Mouse (Mus musculus) ES-E14 (cell line): ENCODE results near the gene Anapc5.

Source experiments
- CHD2 ChIP-seq: IDR thresholded peaks from 2 replicates; pipeline ENCODE4 v1.6.1; 2014; ENCODE audit warnings: mild to moderate bottlenecking, low read depth, low read length, inconsistent platforms
- HCFC1 ChIP-seq: IDR thresholded peaks from 2 replicates; pipeline ENCODE4 v1.6.1; 2012; ENCODE audit warnings: low read length, inconsistent platforms, borderline replicate concordance; ENCODE audit not compliant: insufficient read depth
- MAFK ChIP-seq: IDR thresholded peaks from 2 replicates; pipeline ENCODE4 v1.6.1; 2014; ENCODE audit warnings: mild to moderate bottlenecking, low read depth, low read length, inconsistent platforms; ENCODE audit not compliant: insufficient read depth
- ZC3H11A ChIP-seq: IDR thresholded peaks from 2 replicates; pipeline ENCODE4 v1.6.1; 2012; ENCODE audit warnings: low read depth, mild to moderate bottlenecking, inconsistent platforms, low read length, borderline replicate concordance
- ZNF384 ChIP-seq: IDR thresholded peaks from 2 replicates; pipeline ENCODE4 v1.6.1; 2012; ENCODE audit warnings: low read depth, low read length, inconsistent platforms

GRCm38 (mm10) chr5:122850319-122851002 is 29.3 kb upstream of the Anapc5 start:
- TF ChIP-seq ZC3H11A (no peak), HCFC1 (no peak), CHD2 (no peak), ZNF384 (no peak), MAFK (no peak)
